Mouse (Mus musculus) liver, adult 2 months (tissue): ENCODE results near the gene Kmt2a.

ENCODE experiments used
- CTCF ChIP-seq: fragments of 200-500 bp; IDR thresholded peaks from 2 replicates; pipeline ENCODE4 v1.5.1; 2011; ENCODE audit warnings: low read depth, low read length, control low read depth
- POLR2A ChIP-seq: fragments of 200-500 bp; IDR thresholded peaks from 2 replicates; pipeline ENCODE4 v1.6.1; 2011; ENCODE audit warnings: low read length, control low read depth; ENCODE audit not compliant: insufficient read depth; ENCODE audit errors: extremely low read depth

- no peak for TF ChIP-seq POLR2A
- peak; percentile 84 for TF ChIP-seq CTCF
Observed at GRCm38 (mm10) chr9:44836439-44836838, 44.7 kb downstream of the Kmt2a start.
